Mouse (Mus musculus): ENCODE measurements around the gene Tcaim. TPM values are rescaled to one million over a fixed set of nuclear protein-coding genes. Genes with fewer than 3 reads are reported as not detected.
"Not testable (repeated sequence)": the region's sequence is repeated elsewhere in the genome, so short reads cannot be mapped to it uniquely, and the experiment has no call there.

The Tcaim gene
- polyA plus RNA-seq, 1 experiment from 2014 or later: 9.3 TPM

GRCm38 (mm10) chr9:122826743-122827142 is 21.4 kb downstream of the Tcaim start:
- Histone ChIP-seq H3K4me3 (no peak overlapping the region), H3K4me1 (no peaks in the 10 kb centered on the region), H3K36me3 (peaks cover 51% of the 10 kb centered on the region), H3K27me3 (no peaks in the 10 kb centered on the region), H3K9me3 (replicated peaks) (no peaks in the 10 kb centered on the region), H3K4me2 (replicated peaks) (no peak overlapping the region), H3K9ac (no peak overlapping the region), H3K27ac (no peak overlapping the region)
- 95% methylated on average over 4 of the region's 4 CpGs for WGBS
- no peak for ATAC-seq (ENCODE audit: low FRiP score)

GRCm38 (mm10) chr9:122829826-122830380 is 24.6 kb downstream of the Tcaim start:
- WGBS: 86% methylated on average over 4 of the region's 4 CpGs
- Histone ChIP-seq H3K4me3 (no peak overlapping the region), H3K4me2 (replicated peaks) (no peak overlapping the region), H3K36me3 (peaks cover 50% of the 10 kb centered on the region), H3K9me3 (replicated peaks) (no peaks in the 10 kb centered on the region), H3K27me3 (no peaks in the 10 kb centered on the region), H3K9ac (no peak overlapping the region), H3K4me1 (no peaks in the 10 kb centered on the region), H3K27ac (no peak overlapping the region)
- no peak for ATAC-seq (ENCODE audit: low FRiP score)

GRCm38 (mm10) chr9:122836126-122836525 is 30.8 kb downstream of the Tcaim start:
- peaks cover 8% of the 10 kb centered on the region for H3K4me1 ChIP-seq
- H3K9me3 ChIP-seq (replicated peaks): no peaks in the 10 kb centered on the region
- no peaks in the 10 kb centered on the region for H3K27me3 ChIP-seq
- H3K4me2 ChIP-seq (replicated peaks): no peak overlapping the region
- H3K36me3 ChIP-seq: peaks cover 9% of the 10 kb centered on the region
- WGBS: 79% methylated on average over 9 of the region's 9 CpGs
- H3K4me3 ChIP-seq: no peak overlapping the region
- ATAC-seq (ENCODE audit: low FRiP score): no peak
- H3K27ac ChIP-seq: 0 out of 2 replicates have a peak overlapping the region, but pooled peaks have one; percentile 49
- H3K9ac ChIP-seq: no peak overlapping the region

DNA sequence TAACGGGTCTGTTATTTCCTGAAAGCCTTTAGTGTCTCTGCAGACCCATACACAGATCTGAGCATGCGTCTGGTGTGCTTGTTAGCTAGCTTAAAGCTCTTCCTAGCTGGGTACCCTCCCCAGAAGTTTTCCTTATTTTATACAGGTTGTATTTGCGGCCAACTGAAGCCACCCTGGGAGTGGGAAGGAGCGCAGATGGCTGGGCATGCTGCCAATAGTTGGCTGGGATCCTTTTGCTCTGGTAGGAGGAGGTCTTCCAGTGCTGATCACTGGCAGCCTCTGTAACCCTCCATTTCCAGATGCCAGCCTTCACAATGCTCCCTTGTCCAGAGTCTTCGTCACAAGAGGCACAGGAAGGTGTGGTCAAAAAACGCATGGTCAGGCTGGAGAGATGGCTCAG is 31.5 kb downstream of the Tcaim start:
- peak overlapping the region; percentile 49; the same call in 1 of the 2 replicates for H3K27ac ChIP-seq

DNA sequence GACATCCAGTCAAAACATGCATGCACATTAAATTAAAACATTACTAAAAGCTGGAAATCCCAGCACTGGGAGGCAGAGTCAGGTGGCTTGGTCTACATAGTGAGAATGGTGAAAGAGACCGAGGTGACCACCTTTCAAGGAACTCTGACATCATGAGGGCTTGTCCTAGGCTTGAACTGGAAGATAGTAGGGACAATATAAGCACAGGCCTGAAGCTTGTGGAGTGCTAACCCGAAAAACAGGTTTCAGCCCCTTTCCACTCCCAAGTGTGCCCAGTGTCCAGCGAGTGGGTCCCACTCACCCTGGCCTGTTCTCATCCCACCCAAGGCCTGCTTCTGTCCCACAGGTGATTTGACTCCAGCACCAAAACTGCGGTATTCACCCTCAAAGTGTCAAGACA is 31.9 kb downstream of the Tcaim start:
- H3K27me3 ChIP-seq: no peaks in the 10 kb centered on the region
- H3K4me1 ChIP-seq: peaks cover 8% of the 10 kb centered on the region
- WGBS: 89% methylated on average over 4 of the region's 4 CpGs
- H3K27ac ChIP-seq: peak overlapping the region; percentile 49
- H3K36me3 ChIP-seq: peaks cover 9% of the 10 kb centered on the region
- no peak overlapping the region for H3K4me3 ChIP-seq
- ATAC-seq (ENCODE audit: low FRiP score): peak; percentile 35; the same call in 1 of the 2 replicates
- no peaks in the 10 kb centered on the region for H3K9me3 ChIP-seq (replicated peaks)
- H3K4me2 ChIP-seq (replicated peaks): no peak overlapping the region
- no peak overlapping the region for H3K9ac ChIP-seq

More for the DNA sequence above, 31.5 kb downstream of the Tcaim start:
- no peaks in the 10 kb centered on the region for H3K9me3 ChIP-seq (replicated peaks)
- H3K9ac ChIP-seq: no peak overlapping the region
- H3K27me3 ChIP-seq: no peaks in the 10 kb centered on the region
- no peak overlapping the region for H3K4me2 ChIP-seq (replicated peaks)
- peaks cover 8% of the 10 kb centered on the region for H3K4me1 ChIP-seq
- 60% methylated on average over 6 of the region's 6 CpGs for WGBS
- peaks cover 9% of the 10 kb centered on the region for H3K36me3 ChIP-seq
- H3K4me3 ChIP-seq: no peak overlapping the region
- ATAC-seq (ENCODE audit: low FRiP score): no peak

DNA sequence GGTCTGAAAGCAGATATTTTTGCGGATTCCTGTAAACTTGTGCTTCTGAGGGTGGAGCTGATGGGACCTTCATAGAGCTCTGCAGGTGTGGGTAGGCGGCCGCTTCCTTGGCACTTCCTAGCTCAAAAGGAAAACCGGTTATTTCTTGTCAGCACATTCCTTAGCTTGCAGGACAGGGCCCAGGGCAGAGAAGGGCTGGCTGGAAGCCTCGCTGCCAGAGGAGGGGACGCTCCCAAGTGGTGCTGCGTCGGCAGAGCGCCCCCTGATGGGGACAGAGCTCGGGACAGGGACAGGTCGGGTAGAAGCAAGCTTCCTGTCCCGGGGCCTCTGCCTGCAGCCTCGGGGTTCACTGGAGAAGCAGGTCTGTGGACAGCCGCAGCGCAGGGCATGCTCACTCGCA is 32.3 kb downstream of the Tcaim start:
- WGBS: 29% methylated on average over 16 of the region's 16 CpGs
- Histone ChIP-seq H3K9ac (no peak overlapping the region), H3K27me3 (no peaks in the 10 kb centered on the region), H3K36me3 (peaks cover 9% of the 10 kb centered on the region), H3K4me2 (replicated peaks) (no peak overlapping the region), H3K9me3 (replicated peaks) (no peaks in the 10 kb centered on the region), H3K4me3 (no peak overlapping the region), H3K4me1 (peaks cover 8% of the 10 kb centered on the region), H3K27ac (no peak overlapping the region)
- ATAC-seq (ENCODE audit: low FRiP score): no peak

DNA sequence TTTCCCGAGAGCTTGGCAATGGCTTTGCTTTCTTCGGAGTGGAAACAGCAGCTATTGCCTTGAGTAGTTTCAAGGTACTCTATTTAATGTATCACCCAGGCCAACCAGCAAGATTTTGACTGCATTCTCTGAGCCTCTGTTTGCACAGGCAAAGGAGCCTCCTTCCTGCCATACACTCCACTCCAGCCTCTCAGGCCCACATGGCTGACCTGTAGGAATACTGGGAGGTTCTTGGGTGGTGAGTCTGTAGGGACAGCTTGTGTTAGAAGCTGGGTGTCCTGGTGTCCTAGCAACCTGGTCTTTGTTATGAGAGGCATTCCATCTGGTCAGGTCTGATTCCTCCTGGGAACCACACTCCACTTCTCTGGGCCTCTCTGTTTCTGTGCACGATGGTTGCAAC is 38.4 kb downstream of the Tcaim start, which contains the start of gene Gm35549:
TSS of gene Gm35549 (minus strand) at position 276 of the 400 bp plus-strand sequence.
- H3K4me3 ChIP-seq: no peak within 1 kb of the TSS
- ATAC-seq (ENCODE audit: low FRiP score): no peak
- no peak within 1 kb of the TSS for H3K4me2 ChIP-seq (replicated peaks)
- H3K27ac ChIP-seq: no peak within 1 kb of the TSS
- 86% methylated on average over 3 of the region's 3 CpGs for WGBS
- no peaks in the 10 kb centered on the region for H3K4me1 ChIP-seq
- no peaks in the 10 kb centered on the region for H3K9me3 ChIP-seq (replicated peaks)
- H3K36me3 ChIP-seq: peaks cover 9% of the 10 kb centered on the region; the same call in 1 of the 2 replicates
- no peaks in the 10 kb centered on the region for H3K27me3 ChIP-seq
- no peak within 1 kb of the TSS for H3K9ac ChIP-seq

DNA sequence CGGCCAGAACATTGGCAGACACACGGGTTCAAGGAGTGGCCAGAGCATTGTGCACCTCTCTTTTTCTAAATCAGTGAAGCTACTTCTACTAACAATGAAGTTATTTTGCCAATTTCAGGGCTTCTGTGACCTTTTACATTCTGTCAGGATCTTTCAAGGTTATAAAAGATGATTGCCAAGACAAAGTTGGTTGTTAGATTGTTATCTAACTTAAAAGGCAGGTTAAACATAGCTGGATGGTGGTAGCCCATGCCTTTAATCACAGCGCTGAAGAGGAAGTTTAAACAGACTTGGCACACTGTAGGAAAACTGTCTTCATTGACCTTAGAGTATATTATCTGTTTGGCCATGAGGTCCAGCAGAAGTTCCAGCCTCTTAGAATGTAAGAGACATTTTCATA is 40.3 kb downstream of the Tcaim start:
- Histone ChIP-seq H3K9me3 (replicated peaks) (no peaks in the 10 kb centered on the region), H3K27ac (no peak overlapping the region), H3K9ac (no peak overlapping the region), H3K27me3 (no peaks in the 10 kb centered on the region), H3K4me2 (replicated peaks) (no peak overlapping the region), H3K4me1 (no peaks in the 10 kb centered on the region), H3K4me3 (no peak overlapping the region), H3K36me3 (peaks cover 26% of the 10 kb centered on the region)
- WGBS: 85% methylated on average over 3 of the region's 3 CpGs
- no peak for ATAC-seq (ENCODE audit: low FRiP score)

DNA sequence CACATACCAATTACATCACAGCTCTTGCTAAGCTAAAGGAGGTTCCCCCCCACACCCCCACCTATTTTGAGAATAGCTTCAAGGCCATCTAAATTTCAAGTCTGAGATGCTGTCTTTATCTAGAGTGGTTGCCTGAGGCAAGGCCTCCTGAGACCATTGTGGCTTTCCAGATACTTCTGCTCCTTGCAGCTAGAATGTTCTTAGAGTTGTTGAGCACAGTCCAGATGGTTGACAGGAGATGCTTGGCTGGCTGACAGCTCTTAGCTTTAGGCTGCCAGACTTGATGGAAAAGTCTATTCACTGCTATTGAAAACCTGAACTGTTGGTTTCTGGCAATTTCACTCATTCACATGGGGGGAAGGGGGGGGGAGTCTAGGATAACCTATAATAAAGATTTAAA is 40.8 kb downstream of the Tcaim start:
- H3K4me1 ChIP-seq: no peaks in the 10 kb centered on the region
- no peak overlapping the region for H3K4me3 ChIP-seq
- no peaks in the 10 kb centered on the region for H3K9me3 ChIP-seq (replicated peaks)
- H3K9ac ChIP-seq: no peak overlapping the region
- H3K27me3 ChIP-seq: no peaks in the 10 kb centered on the region
- H3K27ac ChIP-seq: no peak overlapping the region
- no peak overlapping the region for H3K4me2 ChIP-seq (replicated peaks)
- H3K36me3 ChIP-seq: peaks cover 32% of the 10 kb centered on the region
- no peak for ATAC-seq (ENCODE audit: low FRiP score)

DNA sequence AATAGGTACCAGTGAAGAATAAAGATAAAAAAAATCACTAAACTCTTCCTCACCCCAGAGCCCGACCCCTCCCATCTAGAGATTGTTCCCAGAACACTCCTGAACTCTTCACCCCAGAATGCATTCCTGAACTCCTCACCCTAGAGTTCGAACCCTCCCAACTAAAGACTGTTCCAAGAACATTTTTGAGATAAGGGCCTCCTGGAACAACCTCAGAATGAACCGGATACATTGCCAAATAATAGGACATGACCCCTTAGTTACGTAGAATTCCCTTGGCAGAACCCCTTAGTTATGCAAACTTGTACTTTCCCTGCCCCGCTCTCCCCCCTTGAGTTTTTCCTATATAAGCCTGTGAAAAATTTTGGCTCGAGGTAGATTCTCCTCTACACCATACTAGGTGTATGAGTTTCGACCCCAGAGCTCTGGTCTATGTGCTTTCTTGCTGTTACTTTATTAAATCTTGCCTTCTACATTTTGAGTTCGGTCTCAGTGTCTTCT is 42.5 kb downstream of the Tcaim start:
- not testable (repeated sequence) for H3K4me2 ChIP-seq (replicated peaks); H3K4me1 ChIP-seq; H3K4me3 ChIP-seq; H3K9ac ChIP-seq; H3K9me3 ChIP-seq (replicated peaks); ATAC-seq (ENCODE audit: low FRiP score); H3K27me3 ChIP-seq; H3K27ac ChIP-seq
- peaks cover 49% of the 10 kb centered on the region for H3K36me3 ChIP-seq
- 95% methylated on average over 7 of the region's 8 CpGs for WGBS

DNA sequence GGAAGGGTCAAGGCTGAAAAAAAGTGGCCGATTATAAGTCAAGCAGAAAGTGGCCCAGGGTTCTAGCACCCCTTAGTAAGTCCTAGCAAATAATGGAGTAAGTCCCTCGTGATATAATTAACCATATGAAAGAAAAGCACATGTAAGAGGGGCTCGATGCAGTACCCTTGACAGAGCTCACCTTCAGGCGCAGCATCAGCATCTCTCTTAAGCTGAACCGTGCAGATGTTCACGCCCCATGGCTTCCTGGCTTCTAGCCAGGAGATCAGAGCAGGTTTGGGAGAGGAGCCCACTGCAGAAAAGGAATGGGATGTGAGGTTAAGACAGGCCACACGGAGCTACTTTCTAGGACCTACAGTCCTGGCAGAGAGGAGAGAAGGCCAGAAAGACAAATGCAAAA is 49.2 kb downstream of the Tcaim start:
- Histone ChIP-seq H3K27me3 (no peaks in the 10 kb centered on the region), H3K4me3 (no peak overlapping the region), H3K9me3 (replicated peaks) (0 out of 2 replicates have a peak, but pooled peaks cover 2% of the 10 kb centered on the region), H3K36me3 (peaks cover 93% of the 10 kb centered on the region), H3K4me2 (replicated peaks) (no peak overlapping the region), H3K4me1 (no peaks in the 10 kb centered on the region), H3K27ac (no peak overlapping the region), H3K9ac (no peak overlapping the region)
- no peak for ATAC-seq (ENCODE audit: low FRiP score)
- WGBS: 96% methylated on average over 7 of the region's 7 CpGs

DNA sequence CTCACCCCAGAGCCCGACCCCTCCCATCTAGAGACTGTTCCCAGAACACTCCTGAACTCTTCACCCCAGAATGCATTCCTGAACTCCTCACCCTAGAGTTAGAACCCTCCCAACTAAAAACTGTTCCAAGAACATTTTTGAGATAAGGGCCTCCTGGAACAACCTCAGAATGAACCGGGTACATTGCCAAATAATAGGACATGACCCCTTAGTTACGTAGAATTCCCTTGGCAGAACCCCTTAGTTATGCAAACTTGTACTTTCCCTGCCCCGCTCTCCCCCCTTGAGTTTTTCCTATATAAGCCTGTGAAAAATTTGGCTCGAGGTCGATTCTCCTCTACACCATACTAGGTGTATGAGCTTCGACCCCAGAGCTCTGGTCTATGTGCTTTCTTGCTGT is 49.8 kb downstream of the Tcaim start:
- not testable (repeated sequence) for H3K9me3 ChIP-seq (replicated peaks); H3K4me2 ChIP-seq (replicated peaks); ATAC-seq (ENCODE audit: low FRiP score); H3K9ac ChIP-seq; H3K27ac ChIP-seq; H3K4me1 ChIP-seq; H3K27me3 ChIP-seq; H3K4me3 ChIP-seq
- 96% methylated on average over 3 of the region's 7 CpGs for WGBS
- peaks cover 93% of the 10 kb centered on the region for H3K36me3 ChIP-seq

DNA sequence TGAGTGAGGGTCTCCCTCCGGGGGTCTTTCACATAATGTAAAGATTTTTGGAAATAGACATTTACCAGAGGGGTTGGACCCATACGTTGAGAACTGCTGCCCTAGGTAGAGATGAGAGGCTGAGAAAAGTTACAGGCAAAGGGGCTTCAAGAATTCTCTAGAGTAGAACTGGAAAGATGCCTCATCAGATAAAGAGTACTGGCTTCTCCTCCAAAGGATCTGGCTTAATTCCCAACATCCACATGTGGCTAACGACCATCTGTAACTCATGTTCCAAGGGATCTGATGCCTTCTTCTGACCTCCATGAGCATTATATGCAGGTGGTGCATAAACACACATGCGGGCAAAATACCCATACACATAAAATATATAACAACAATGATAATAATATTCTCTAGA is 50.3 kb downstream of the Tcaim start:
- peaks cover 93% of the 10 kb centered on the region for H3K36me3 ChIP-seq
- no peaks in the 10 kb centered on the region for H3K4me1 ChIP-seq
- no peak for ATAC-seq (ENCODE audit: low FRiP score)
- H3K4me3 ChIP-seq: no peak overlapping the region
- H3K9me3 ChIP-seq (replicated peaks): 0 out of 2 replicates have a peak, but pooled peaks cover 12% of the 10 kb centered on the region
- WGBS: 96% methylated on average over 4 of the region's 4 CpGs
- no peaks in the 10 kb centered on the region for H3K27me3 ChIP-seq
- no peak overlapping the region for H3K27ac ChIP-seq
- no peak overlapping the region for H3K4me2 ChIP-seq (replicated peaks)
- no peak overlapping the region for H3K9ac ChIP-seq
